Mouse (Mus musculus) c-Kit-positive CD71-positive TER-119-negative erythroid progenitor cells, embryonic 14.5 days (primary cell): ENCODE results near the gene Gm37240.

ENCODE experiments used
- DNase-seq: peaks from one replicate; pipeline ENCODE4 v3.0.0-alpha.2; 2013; ENCODE audit warnings: low read depth

Gene Gm37240

GRCm38 (mm10) chr3:85184916-85185315 lies 702.4 kb downstream of the Gm37240 start:
- no peak for DNase-seq

GRCm38 (mm10) chr3:85184151-85184550 lies 703.2 kb downstream of the Gm37240 start:
- DNase-seq, result no peak

DNA sequence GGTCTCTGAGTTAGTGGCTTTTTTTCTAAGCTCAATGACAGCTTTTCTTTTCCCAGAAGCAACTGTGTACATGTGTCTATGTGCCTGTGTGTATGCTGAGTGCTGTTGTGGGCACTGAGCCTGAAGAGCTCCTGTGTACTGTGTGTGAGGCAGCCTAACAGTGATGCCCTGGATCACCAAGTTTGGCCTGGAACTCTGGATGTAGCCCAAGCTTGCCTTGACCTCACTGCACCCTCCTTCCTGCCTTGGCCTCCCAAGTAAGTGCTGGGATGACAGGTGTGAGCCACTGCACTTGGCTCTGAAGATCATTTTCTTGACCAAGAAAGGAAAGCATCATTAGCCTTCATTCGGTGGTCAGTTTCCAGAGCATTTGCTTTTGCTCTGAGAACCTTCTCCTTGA lies 710.6 kb downstream of the Gm37240 start:
- no peak for DNase-seq

- no peak for DNase-seq
Measured at GRCm38 (mm10) chr3:85174542-85175469, 712.5 kb downstream of the Gm37240 start.

DNA sequence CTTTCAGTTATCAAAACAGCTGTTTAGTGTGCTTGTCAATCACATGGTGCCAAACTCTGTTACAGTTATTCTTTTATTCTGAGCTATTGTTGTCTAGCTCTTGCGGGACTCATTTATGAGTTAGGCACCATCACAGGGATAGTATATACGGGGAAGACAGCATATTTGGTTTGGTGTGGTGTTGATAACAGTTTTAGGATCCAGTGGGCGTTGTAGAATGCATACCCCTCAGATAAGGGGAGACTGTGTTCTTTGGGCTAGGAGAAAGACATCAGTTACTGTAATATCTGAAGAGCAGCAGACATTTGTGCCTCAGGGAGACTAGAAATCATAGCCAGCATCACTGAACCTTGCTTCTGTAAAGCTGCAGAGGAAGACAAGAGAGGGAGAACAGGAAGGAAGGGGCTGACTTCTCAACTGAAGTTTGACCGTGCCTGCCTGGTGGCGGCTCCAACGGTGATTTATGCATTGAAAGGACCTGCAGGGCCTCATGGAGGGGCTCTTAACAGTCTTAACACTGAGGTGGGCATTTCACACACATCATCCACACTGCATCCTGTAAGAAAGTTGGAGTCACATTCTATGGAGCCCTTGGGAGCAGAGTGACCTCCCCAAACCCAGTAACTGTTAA lies 713.8 kb downstream of the Gm37240 start:
- DNase-seq, result no peak

DNA sequence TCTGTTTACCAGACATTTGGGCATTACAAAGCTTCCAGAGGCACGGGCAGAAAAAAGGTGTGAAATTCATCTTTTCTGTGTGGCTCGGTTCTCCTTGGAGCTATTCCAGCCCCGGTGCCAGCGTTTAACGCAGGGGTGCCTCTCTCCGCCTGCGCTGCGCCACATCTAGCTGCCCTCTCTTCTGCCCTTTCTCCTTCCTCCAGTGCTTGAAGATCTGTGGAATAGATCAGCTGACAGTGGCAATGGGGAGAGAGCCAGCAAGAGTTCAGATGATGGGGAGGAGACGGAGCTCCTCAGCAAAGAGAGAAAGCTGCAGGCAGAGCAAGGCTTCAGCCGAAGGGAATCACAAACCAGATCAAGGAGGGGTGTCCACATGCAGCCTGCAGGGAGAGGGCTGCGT lies 714.8 kb downstream of the Gm37240 start:
- no peak for DNase-seq

DNA sequence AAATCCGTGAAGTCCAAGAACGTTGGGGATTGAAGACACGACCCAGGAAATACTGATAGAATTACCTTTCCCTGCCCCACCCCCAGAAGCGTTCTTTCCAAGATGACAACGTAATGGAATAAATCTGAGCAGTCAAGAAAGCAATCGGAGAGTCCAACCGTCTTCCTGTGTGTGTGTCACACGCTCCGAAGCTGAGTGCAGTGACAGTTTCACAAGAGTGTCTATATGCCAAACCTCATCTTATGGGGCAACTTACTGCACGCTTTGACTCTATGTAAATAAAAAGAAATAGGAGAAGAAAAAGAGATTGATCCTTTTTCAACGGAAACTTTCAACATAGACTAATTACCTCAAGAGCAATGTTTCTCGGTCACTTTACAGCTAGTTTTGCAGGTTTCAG lies 715.2 kb downstream of the Gm37240 start:
- DNase-seq, result no peak

DNA sequence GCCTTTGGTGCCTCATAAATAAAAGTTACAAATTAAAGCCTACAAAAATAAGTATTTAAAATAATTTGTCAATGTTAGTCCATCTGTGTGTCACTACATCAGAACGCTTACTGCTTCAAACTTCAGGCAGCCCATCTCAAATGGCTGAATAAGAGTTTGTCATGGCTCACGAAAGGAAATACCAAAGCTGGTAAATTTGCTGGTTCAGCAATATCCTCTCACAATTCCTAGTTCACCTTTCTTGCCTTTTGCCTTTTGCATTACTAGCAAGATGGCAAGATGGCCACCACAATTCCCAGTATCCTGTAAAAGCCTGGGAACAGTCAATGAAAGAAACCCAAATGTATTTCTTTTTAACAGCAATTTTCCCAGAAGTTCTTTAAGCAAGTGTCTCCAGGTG lies 718.5 kb downstream of the Gm37240 start:
- no peak for DNase-seq

- DNase-seq, result no peak
Measured at GRCm38 (mm10) chr3:85164931-85165330, 722.4 kb downstream of the Gm37240 start.

DNA sequence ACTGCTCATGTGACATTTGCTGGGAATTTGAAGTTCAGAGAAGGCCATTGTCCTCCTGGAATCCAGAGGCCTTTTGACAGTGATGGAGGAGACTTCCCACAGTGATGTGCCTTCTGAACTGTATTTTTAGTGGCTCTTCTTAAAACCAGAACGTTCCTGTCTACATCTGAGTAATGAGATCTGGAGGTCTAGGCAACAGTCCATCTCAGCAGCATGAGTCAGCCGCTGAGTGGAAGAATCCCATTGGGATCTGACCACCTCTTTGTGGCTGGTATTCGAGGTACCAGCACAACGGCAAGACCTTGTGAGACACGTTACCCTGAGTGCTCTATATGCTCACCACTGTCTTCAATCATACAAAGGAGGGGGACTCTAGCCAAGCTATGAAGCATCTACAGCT lies 723.9 kb downstream of the Gm37240 start:
- DNase-seq, result no peak

- no peak for DNase-seq
Measured at GRCm38 (mm10) chr3:85162430-85162829, 724.9 kb downstream of the Gm37240 start.

DNA sequence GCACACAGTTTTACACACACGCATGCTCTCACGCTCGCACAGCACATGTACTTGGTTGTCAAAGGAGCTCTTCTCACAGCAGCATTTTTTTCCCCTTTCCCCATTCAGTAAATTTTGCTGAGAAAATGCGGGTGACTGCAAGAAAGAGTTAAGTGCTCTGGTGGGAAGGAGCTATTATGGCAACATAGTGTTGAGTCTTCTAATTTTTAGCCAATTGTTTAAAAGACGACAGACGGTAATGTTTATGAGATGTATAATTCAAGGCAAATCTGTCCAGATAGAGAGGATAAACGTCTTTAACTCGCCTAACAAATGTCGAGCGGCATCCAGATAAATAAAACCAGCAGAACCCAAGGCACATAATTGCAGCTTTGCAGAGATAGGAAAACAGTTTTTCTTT lies 726.5 kb downstream of the Gm37240 start:
- no peak for DNase-seq

DNA sequence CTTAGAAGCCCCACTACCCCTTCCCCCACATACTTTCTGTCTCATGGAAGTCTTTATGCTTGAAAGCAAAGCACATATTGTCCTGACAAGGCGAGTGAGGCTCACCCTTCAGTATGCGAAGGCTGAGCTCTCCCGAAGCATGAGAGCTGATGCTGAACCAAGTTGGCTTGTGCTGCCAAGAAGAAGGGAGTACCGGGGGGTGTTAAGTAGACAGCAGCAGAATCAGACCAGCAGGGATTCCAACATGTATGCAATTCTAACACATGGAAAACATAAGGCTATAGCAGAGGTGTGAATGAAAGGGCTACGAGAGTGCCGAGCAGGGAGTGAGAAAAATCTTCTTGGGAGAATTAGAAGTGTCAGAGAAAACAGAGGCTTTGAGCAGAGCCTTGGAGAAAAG lies 727.7 kb downstream of the Gm37240 start:
- no peak for DNase-seq

- no peak for DNase-seq
Measured at GRCm38 (mm10) chr3:85148816-85149215, 738.5 kb downstream of the Gm37240 start.

- no peak for DNase-seq
Measured at GRCm38 (mm10) chr3:85148038-85148550, 739.2 kb downstream of the Gm37240 start.

- DNase-seq, result no peak
Measured at GRCm38 (mm10) chr3:85145568-85145967, 741.8 kb downstream of the Gm37240 start.

DNA sequence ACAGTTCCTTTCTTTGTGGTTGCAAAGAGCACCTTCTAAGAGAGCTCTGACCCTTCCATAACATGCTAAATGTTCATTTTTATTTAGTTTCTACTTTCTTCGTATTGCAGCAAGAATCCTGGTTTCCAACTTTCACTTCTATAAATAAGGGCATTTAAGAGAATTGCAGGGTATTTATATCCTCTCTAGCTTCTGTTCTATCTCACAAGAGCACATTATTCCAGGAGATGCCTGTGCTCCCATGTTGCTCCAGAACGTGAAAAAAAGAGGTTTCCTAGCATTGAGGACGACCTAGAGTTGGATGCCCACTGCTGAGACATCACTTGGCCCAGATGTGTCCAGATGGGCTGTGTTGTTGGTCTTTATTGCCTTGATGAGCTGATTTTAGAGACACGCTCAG lies 742.2 kb downstream of the Gm37240 start:
- DNase-seq, result no peak

- DNase-seq, result no peak
Measured at GRCm38 (mm10) chr3:85144425-85144824, 742.9 kb downstream of the Gm37240 start.

DNA sequence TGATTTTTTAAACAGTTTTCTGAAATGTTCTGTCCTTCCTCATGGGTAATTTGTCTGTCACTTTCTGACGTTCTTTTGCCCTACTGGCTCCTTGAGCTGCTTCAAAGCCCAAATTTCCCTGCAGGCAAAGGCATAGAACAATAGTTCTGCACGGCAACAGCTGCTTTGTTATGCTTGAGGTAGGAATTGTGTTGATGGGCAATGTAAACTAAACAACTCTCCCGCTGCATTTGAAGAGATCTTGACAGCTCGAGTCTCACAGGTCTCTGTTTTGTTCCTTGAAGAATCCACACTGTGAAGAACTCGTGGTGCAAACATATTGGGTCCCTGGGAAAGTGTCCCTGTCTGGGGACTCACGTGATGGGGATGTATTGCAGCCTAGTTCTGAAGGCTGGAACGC lies 746.8 kb downstream of the Gm37240 start:
- DNase-seq, result no peak

DNA sequence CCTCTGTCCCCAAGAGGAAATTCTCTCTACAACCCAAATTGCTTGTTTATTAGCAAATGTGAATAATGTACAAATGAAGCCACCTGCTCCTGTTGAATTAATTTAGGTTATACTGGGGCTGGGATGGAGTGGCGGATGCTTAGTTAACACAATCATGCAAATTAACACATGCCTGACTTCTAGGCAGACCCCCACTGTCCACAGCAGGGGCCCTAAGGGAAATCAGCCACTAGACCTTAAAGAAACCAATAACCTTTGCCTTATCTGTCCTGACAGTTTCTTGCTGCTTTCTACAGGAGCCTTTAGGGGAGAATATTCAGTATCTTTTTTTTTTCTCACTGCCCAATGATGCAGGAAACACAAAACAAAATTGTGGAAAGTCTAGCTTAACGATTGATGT lies 748.9 kb downstream of the Gm37240 start:
- DNase-seq, result no peak

GRCm38 (mm10) chr3:85133561-85133960 lies 753.8 kb downstream of the Gm37240 start:
- DNase-seq, result no peak

- no peak for DNase-seq
Measured at GRCm38 (mm10) chr3:85131878-85132277, 755.4 kb downstream of the Gm37240 start.

DNA sequence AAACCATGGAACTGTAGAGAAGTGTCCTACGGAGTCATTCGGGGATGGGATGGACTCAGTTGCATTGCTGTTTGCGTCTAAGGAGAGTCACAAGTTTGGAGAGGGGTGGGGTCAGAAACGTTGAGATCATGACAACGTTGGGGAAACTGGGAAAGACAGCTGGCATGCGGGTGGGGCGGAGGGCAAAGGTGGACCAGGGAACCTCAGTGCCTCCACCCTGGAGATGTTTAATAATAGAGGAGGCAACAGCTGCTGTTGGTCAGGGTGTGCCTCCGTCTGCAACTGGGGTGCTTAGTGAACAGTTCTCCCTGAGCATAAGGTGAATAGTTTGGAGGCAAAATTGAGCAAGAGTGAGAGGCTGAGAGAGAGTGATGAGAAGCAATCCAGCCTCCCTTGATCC lies 758.8 kb downstream of the Gm37240 start:
- DNase-seq, result no peak
